Mouse (Mus musculus) midbrain, embryonic 13.5 days (tissue): ENCODE results near the gene Aars. TPM values are rescaled to one million over a fixed set of nuclear protein-coding genes. Genes with fewer than 3 reads are reported as not detected.
"Not testable (repeated sequence)": the region's sequence is repeated elsewhere in the genome, so short reads cannot be mapped to it uniquely, and the experiment has no call there.

Source experiments
- ATAC-seq: fragments of 200-750 bp; cut with Nextera tagmentation; 2 replicates; pipeline ENCODE4 v1.8.0; 2017; ENCODE audit warnings: mild to moderate bottlenecking, moderate TSS enrichment, moderate library complexity
- H3K27ac ChIP-seq: fragments of 300-500 bp; sonication (generic); 2 replicates; pipeline ENCODE4 v1.5.1; 2015; ENCODE audit warnings: inconsistent platforms, mild to moderate bottlenecking, moderate library complexity
- H3K27me3 ChIP-seq: fragments of 300-500 bp; sonication (generic); 2 replicates; pipeline ENCODE4 v1.6.1; 2015; ENCODE audit warnings: mild to moderate bottlenecking, inconsistent platforms
- H3K36me3 ChIP-seq: fragments of 300-500 bp; sonication (generic); 2 replicates; pipeline ENCODE4 v1.6.1; 2015; ENCODE audit warnings: mild to moderate bottlenecking, inconsistent platforms
- H3K4me1 ChIP-seq: fragments of 300-500 bp; sonication (generic); replicated peaks from 2 replicates; pipeline ENCODE4 v1.6.1; 2015; ENCODE audit warnings: inconsistent platforms
- H3K4me2 ChIP-seq: fragments of 300-500 bp; sonication (generic); replicated peaks from 2 replicates; pipeline ENCODE4 v1.6.1; 2015; ENCODE audit warnings: moderate library complexity, mild to moderate bottlenecking, inconsistent platforms
- H3K4me3 ChIP-seq: fragments of 300-500 bp; sonication (generic); replicated peaks from 2 replicates; pipeline ENCODE4 v1.5.1; 2015; ENCODE audit warnings: mild to moderate bottlenecking, inconsistent platforms
- H3K9ac ChIP-seq: fragments of 300-500 bp; sonication (generic); replicated peaks from 2 replicates; pipeline ENCODE4 v1.6.1; 2015; ENCODE audit warnings: mild to moderate bottlenecking, inconsistent platforms
- H3K9me3 ChIP-seq: fragments of 300-500 bp; sonication (generic); 2 replicates; pipeline ENCODE4 v1.6.1; 2016; ENCODE audit warnings: mild to moderate bottlenecking, inconsistent platforms
- WGBS: fragments of 180-500 bp; shearing (Covaris S2); methylation state at CpG from one replicate; pipeline ENCODE4 v1.1.7; 2015; 5-methylcytosine and 5-hydroxymethylcytosine counted together
- microRNA-seq: library from miRNA; unstranded; fragments of <30 nt; microRNA quantifications from one replicate; pipeline ENCODE4, GENCODE M21; 2016
- polyA plus RNA-seq: library from polyadenylated mRNA; unstranded; fragments of >200 nt; fragmentation: Nextera tagmentation; extraction: Ambion mirVana; gene quantifications from 2 replicates; pipeline ENCODE4 v1.2.1, GENCODE M21; 2015

Aars gene
- polyA plus RNA-seq, 1 experiment from 2014 or later, result 73.8 TPM

- peaks cover 13% of the 10 kb centered on the region for H3K4me1 ChIP-seq
- ATAC-seq, result peak; percentile 69
- no peak overlapping the region for H3K4me3 ChIP-seq
- 28% methylated on average over 12 of the region's 12 CpGs for WGBS
- H3K9me3 ChIP-seq, result no peaks in the 10 kb centered on the region
- no peak overlapping the region for H3K4me2 ChIP-seq
- H3K27ac ChIP-seq, result no peak overlapping the region
- H3K36me3 ChIP-seq, result no peaks in the 10 kb centered on the region
- peak overlapping the region; percentile 39; the same call in 1 of the 2 replicates for H3K9ac ChIP-seq
- no peaks in the 10 kb centered on the region for H3K27me3 ChIP-seq
Observed at GRCm38 (mm10) chr8:111081580-111082258, 48.8 kb downstream of the Aars start.

GRCm38 (mm10) chr8:111083936-111084335 lies 51.0 kb downstream of the Aars start:
- WGBS, result 94% methylated on average over 5 of the region's 5 CpGs
- not testable (repeated sequence) for H3K36me3 ChIP-seq, H3K4me2 ChIP-seq, H3K4me3 ChIP-seq, H3K9me3 ChIP-seq, ATAC-seq, H3K27me3 ChIP-seq, H3K9ac ChIP-seq, H3K27ac ChIP-seq
- H3K4me1 ChIP-seq, result peaks cover 13% of the 10 kb centered on the region

GRCm38 (mm10) chr8:111090126-111090525 lies 57.2 kb downstream of the Aars start:
- H3K4me2 ChIP-seq, result no peak overlapping the region
- H3K27ac ChIP-seq, result no peak overlapping the region
- no peak overlapping the region for H3K9ac ChIP-seq
- H3K4me3 ChIP-seq, result no peak overlapping the region
- no peaks in the 10 kb centered on the region for H3K36me3 ChIP-seq
- H3K9me3 ChIP-seq, result no peaks in the 10 kb centered on the region
- WGBS, result 3% methylated on average over 2 of the region's 2 CpGs
- no peaks in the 10 kb centered on the region for H3K27me3 ChIP-seq
- no peak for ATAC-seq
- peaks cover 4% of the 10 kb centered on the region; the same call in 1 of the 2 replicates for H3K4me1 ChIP-seq

- Histone ChIP-seq H3K36me3 (no peaks in the 10 kb centered on the region), H3K4me3 (no peak overlapping the region), H3K27ac (no peak overlapping the region), H3K9ac (no peak overlapping the region), H3K4me1 (peaks cover 14% of the 10 kb centered on the region), H3K9me3 (no peaks in the 10 kb centered on the region), H3K27me3 (no peaks in the 10 kb centered on the region), H3K4me2 (no peak overlapping the region)
- no peak for ATAC-seq
- 84% methylated on average over 7 of the region's 7 CpGs for WGBS
Observed at GRCm38 (mm10) chr8:111091706-111092105, 58.8 kb downstream of the Aars start.

- not testable (repeated sequence) for H3K4me2 ChIP-seq, H3K4me3 ChIP-seq, H3K9me3 ChIP-seq, H3K27me3 ChIP-seq, ATAC-seq, H3K27ac ChIP-seq, H3K36me3 ChIP-seq, H3K9ac ChIP-seq
- WGBS, result 90% methylated on average over 6 of the region's 6 CpGs
- H3K4me1 ChIP-seq, result peaks cover 14% of the 10 kb centered on the region
Observed at GRCm38 (mm10) chr8:111092326-111092725, 59.4 kb downstream of the Aars start, which contains the start of gene Clec18a. TSS of gene Clec18a (minus strand) at chr8:111092426.

- peak within 1 kb of the TSS; percentile 83 for H3K4me2 ChIP-seq
- no peaks in the 10 kb centered on the region for H3K9me3 ChIP-seq
- peak within 1 kb of the TSS; percentile 66 for H3K4me3 ChIP-seq
- H3K36me3 ChIP-seq, result no peaks in the 10 kb centered on the region
- 5% methylated on average over 72 of the region's 72 CpGs for WGBS
- H3K27me3 ChIP-seq, result no peaks in the 10 kb centered on the region
- peak within 1 kb of the TSS; percentile 77 for H3K9ac ChIP-seq
- peaks cover 14% of the 10 kb centered on the region for H3K4me1 ChIP-seq
- ATAC-seq, result peak; percentile 93
- H3K27ac ChIP-seq, result peak within 1 kb of the TSS; percentile 72
Observed at GRCm38 (mm10) chr8:111093865-111094718, 61.1 kb downstream of the Aars start, which contains the start of gene Pdpr. TSS of gene Pdpr (plus strand) at chr8:111094630.

GRCm38 (mm10) chr8:111094719-111095302 lies 61.9 kb downstream of the Aars start:
- not testable (repeated sequence) for H3K27me3 ChIP-seq, H3K36me3 ChIP-seq, H3K9me3 ChIP-seq
- H3K4me1 ChIP-seq, result peaks cover 14% of the 10 kb centered on the region
- under 1% methylated on average over 59 of the region's 69 CpGs for WGBS
- ATAC-seq, result peak; percentile 96
- peak overlapping the region; percentile 83 for H3K4me2 ChIP-seq
- peak overlapping the region; percentile 66 for H3K4me3 ChIP-seq
- peak overlapping the region; percentile 77 for H3K9ac ChIP-seq
- H3K27ac ChIP-seq, result peak overlapping the region; percentile 53; the same call in 1 of the 2 replicates

Small RNA genes lying within 50 kb of the gene (microRNA-seq; reads per million reads assigned to microRNA genes)
- gene Gm24103 (not detected), gene Mir3473d (not detected)

Other genes starting within 250 kb of the Aars start
- 2.2 and 2.7 TPM in 2 replicates for gene Il34, start 227.2 kb upstream of the Aars start, polyA plus RNA-seq
- 72.6 and 76.2 TPM in 2 replicates for gene Cog4, start 186.5 kb upstream of the Aars start, polyA plus RNA-seq
- 133 and 134 TPM in 2 replicates for gene Sf3b3, start 186.4 kb upstream of the Aars start, polyA plus RNA-seq
- 8.2 and 9.6 TPM in 2 replicates for gene Fuk, start 130.7 kb upstream of the Aars start, polyA plus RNA-seq
- gene St3gal2, start 113.2 kb upstream of the Aars start, polyA plus RNA-seq, result 20.8 and 22.9 TPM in 2 replicates
- gene Ddx19a, start 35.3 kb upstream of the Aars start, polyA plus RNA-seq, result 13.5 and 14.4 TPM in 2 replicates
- 8.9 and 9.2 TPM in 2 replicates for gene Ddx19b, start 1.4 kb upstream of the Aars start, polyA plus RNA-seq
- not detected in 2 replicates for gene Exosc6, start 23.2 kb downstream of the Aars start, polyA plus RNA-seq
- gene Clec18a, start 59.3 kb downstream of the Aars start, polyA plus RNA-seq, result 0.23 and 0.30 TPM in 2 replicates
- gene Pdpr, start 61.5 kb downstream of the Aars start, polyA plus RNA-seq, result 10.4 and 11.0 TPM in 2 replicates
- gene Glg1, start 226.1 kb downstream of the Aars start, polyA plus RNA-seq, result 67.4 and 77.3 TPM in 2 replicates